Mouse (Mus musculus): ENCODE results near the gene Prdm16.

DNA sequence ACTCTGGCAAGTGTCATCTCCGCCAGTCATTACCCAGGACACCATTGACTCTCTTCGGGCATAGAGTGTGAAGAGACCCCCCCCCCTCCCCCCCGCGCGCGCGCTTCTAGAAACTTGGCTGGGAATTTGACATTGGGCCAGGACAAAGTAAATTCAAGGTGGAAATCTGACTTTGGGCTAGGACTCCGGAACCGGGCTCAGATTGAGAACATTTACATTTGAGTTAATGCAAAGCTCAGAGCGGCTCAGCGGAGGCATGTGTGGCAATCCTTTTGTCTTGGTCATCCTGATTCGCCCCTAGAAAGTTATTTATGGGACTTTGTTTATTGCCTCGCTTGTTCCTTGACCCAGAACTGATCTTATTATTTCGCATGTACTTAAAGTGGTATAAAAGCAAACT, 45.6 kb upstream of the Prdm16 start:
- TF ChIP-seq MYOG (IDR thresholded peaks at IDR 0.05; ENCODE audit: control insufficient read depth, extremely low read depth, insufficient read length): no peak
- TF ChIP-seq CTCF (IDR thresholded peaks at IDR 0.05; ENCODE audit: control insufficient read depth, insufficient read depth, insufficient read length): no peak
- no peak for TF ChIP-seq CEBPB (IDR thresholded peaks at IDR 0.05; ENCODE audit: low read depth)
- TF ChIP-seq USF1 (IDR thresholded peaks at IDR 0.05; ENCODE audit: low read depth): no peak
- no peak for TF ChIP-seq MAX (IDR thresholded peaks at IDR 0.05)

Data from C2C12 (cell line).